Mouse (Mus musculus) C2C12 (cell line): ENCODE measurements at regions not wholly inside any gene's neighbourhood (a gene's known extent, or its start where the extent isn't known, plus 50 kb on each side); places are given as distances from the start of the nearest gene placed in this dataset.

Experiments
- CEBPB ChIP-seq: IDR thresholded peaks from one replicate; pipeline ENCODE4 v1.6.1; 2011; ENCODE audit warnings: low read depth, mild to moderate bottlenecking, control low read depth, moderate library complexity
- CTCF ChIP-seq: IDR thresholded peaks from one replicate; pipeline ENCODE4 v1.5.1; 2011; ENCODE audit not compliant: control insufficient read depth, insufficient read depth, insufficient read length
- MAX ChIP-seq: IDR thresholded peaks from one replicate; pipeline ENCODE4 v1.6.1; 2011; ENCODE audit warnings: mild to moderate bottlenecking, control low read depth
- MYOG ChIP-seq: IDR thresholded peaks from one replicate; pipeline ENCODE4 v1.6.1; 2011; ENCODE audit not compliant: control insufficient read depth, insufficient read length; ENCODE audit errors: extremely low read depth
- USF1 ChIP-seq: IDR thresholded peaks from one replicate; pipeline ENCODE4 v1.6.1; 2011; ENCODE audit warnings: low read depth, mild to moderate bottlenecking, control low read depth, moderate library complexity

DNA sequence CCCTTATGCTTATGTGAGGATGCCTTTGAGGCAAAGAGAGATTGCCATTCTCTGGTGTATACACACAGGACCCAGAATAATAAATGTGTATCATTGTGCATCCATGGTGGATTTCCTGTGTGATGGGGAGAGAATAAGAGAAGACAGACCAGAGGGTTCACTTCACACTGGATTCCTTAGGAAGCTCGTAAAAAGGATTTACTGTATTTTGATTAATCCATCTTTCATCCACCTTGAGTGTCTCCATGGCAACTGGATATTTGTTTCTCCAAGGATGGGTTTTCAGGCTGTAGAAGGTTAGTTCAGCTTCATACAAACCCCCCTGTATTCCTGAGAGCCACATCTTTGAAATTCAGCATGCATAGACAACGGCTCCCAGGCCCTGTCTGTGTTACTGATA is 113.7 kb downstream of the Akr1d1 start:
- TF ChIP-seq CTCF (no peak), CEBPB (no peak), MAX (no peak), USF1 (no peak), MYOG (no peak)
